ENCODE assay signal across 8 mouse cellular contexts in genomic region chr2:129801231-129802029, GRCm38 (mm10). TPM values are rescaled to one million over a fixed set of nuclear protein-coding genes. Genes with fewer than 3 reads are reported as not detected.
DNase-seq lines count a peak whose midpoint lies in the region; ATAC-seq lines count a peak whose summit lies in the region.

No protein-coding gene starts in this region.

- H3K4me3 ChIP-seq in intestine, embryonic 15.5 days (replicated peaks) = peak overlapping the region; percentile 97

- peak overlapping the region; percentile 88 for H3K4me2 ChIP-seq in intestine, embryonic 15.5 days (replicated peaks)

- peak; percentile 82 for ATAC-seq in intestine, embryonic 15.5 days

- peak overlapping the region; percentile 98 for H3K27ac ChIP-seq in intestine, embryonic 15.5 days

- intact Hi-C loops in left cerebral cortex, postnatal 25 days (cut with DNase I) = loop anchor here (2.0 kb wide), 2 partner anchors 61 to 71 kb away; no protein-coding TSS in a partner anchor

- H3K27me3 ChIP-seq in intestine, embryonic 15.5 days (replicated peaks) = no peaks in the 10 kb centered on the region

- H3K36me3 ChIP-seq in intestine, embryonic 15.5 days = peaks cover 4% of the 10 kb centered on the region; the same call in 1 of the 2 replicates

- under 1% methylated on average over 73 of the region's 73 CpGs for WGBS in intestine, embryonic 15.5 days

- H3K9ac ChIP-seq in intestine, embryonic 15.5 days = peak overlapping the region; percentile 96

- H3K4me1 ChIP-seq in intestine, embryonic 15.5 days (replicated peaks) = peaks cover 19% of the 10 kb centered on the region

- peak; percentile 82 for DNase-seq in adrenal gland, adult 8-10 months
- peak; percentile 75 for DNase-seq in embryo, embryonic 11.5 days (ENCODE audit: low read depth, low spot score)
- DNase-seq in gastrocnemius, postnatal 4 days (ENCODE audit: low spot score in 2 of 2) = peak; percentile 89 to 95
- DNase-seq in left cerebral cortex, postnatal 25 days (ENCODE audit: low spot score in 2 of 2) = peak; percentile 88 to 90
- peak; percentile 90 for DNase-seq in mesoderm, embryonic 11.5 days (ENCODE audit: low read depth, low spot score)
- peak; percentile 91 for DNase-seq in right cerebral cortex, postnatal 25 days
- DNase-seq in urinary bladder, postnatal 36 days (ENCODE audit: low spot score in 2 of 2) = peak; percentile 90 to 91

- no peaks in the 10 kb centered on the region for H3K9me3 ChIP-seq in intestine, embryonic 15.5 days

RNA-seq across cellular contexts. Expression of gene Stk35, which starts 1.1 kb away (rescaled TPM):
- 10 to 100 TPM; 28.2 to 47.3 (median 38.9) TPM for total RNA-seq in adrenal gland, adult 8-10 months (2022)
- total RNA-seq in gastrocnemius, postnatal 4 days (2021) = 10 to 100 TPM; 11.5 to 11.9 TPM
- 7.8 and 8.8 TPM in 2 replicates for polyA plus RNA-seq in intestine, embryonic 15.5 days (2015; fragmentation: Nextera tagmentation; extraction: Ambion mirVana)
- 10 to 100 TPM; 29.5 to 31.5 TPM for total RNA-seq in left cerebral cortex, postnatal 25 days (2021)

Comparison
In these comparisons a context has a peak if more than half of its experiments do, and no peak if none do; other contexts are left out.
1. Peak in every context shown above with its lines: DNase-seq, ATAC-seq, H3K4me3 ChIP-seq and H3K27ac ChIP-seq.